Mouse (Mus musculus): ENCODE measurements around the gene Tmem178.

DNA sequence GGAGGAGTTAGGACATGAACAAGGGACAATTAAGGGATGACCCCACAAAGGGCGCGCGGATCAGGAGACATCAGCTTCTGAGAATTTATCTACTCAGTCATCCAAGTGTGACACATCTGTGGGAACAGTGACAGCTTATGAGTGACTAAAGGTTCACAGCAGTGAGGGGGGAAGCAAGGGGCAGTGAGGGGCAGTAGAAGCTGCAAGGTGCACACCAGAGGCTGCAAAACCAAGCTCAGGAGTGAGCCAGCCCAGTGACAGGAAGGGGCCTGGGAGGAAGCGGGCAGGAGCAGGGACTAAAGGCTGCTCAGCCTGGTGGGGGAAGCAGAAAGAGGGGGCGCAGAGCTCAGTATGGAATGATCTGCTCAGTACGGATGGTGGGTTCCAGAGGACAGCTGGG lies 82.9 kb downstream of the Tmem178 start:
- no peak for TF ChIP-seq CTCF (IDR thresholded peaks at IDR 0.05; ENCODE audit: extremely low read depth, insufficient read length, insufficient replicate concordance, low read depth, low read length)
- TF ChIP-seq POLR2A (IDR thresholded peaks at IDR 0.05; ENCODE audit: low read depth, low read length): no peak
